25 mouse cellular contexts compared by ENCODE assay signal in genomic region chr11:57007790-57008189, GRCm38 (mm10). TPM values are rescaled to one million over a fixed set of nuclear protein-coding genes. Genes with fewer than 3 reads are reported as not detected.
DNase-seq lines count a peak whose midpoint lies in the region; ATAC-seq and TF ChIP-seq lines count a peak whose summit lies in the region.
"Had no signal": no experiment of that assay in that cellular context is flagged by ENCODE, and none has a peak within 500 bp of the region (broad histone marks: within the 10 kb centered on the region; RNA-seq: fewer than 3 reads in every experiment).

No protein-coding gene starts in this region.

- TF ChIP-seq POLR2A in lung, adult 2 months (IDR thresholded peaks at IDR 0.05; ENCODE audit: borderline replicate concordance, extremely low read depth, low read depth, low read length), result no peak

- H3K9me3 ChIP-seq in heart, embryonic 12.5 days (replicated peaks), result no peaks in the 10 kb centered on the region
- H3K9me3 ChIP-seq in heart, embryonic 16.5 days (replicated peaks; ENCODE audit: control insufficient read depth, low read length), result no peaks in the 10 kb centered on the region
- no peaks in the 10 kb centered on the region for H3K9me3 ChIP-seq in intestine, embryonic 15.5 days
- H3K9me3 ChIP-seq: forebrain, embryonic 13.5 days; liver, embryonic 13.5 days; lung, embryonic 15.5 days; midbrain, embryonic 15.5 days; stomach, embryonic 15.5 days had no signal

- TF ChIP-seq CTCF in lung, adult 2 months (IDR thresholded peaks at IDR 0.05; ENCODE audit: insufficient read depth, low read length), result no peak

- 30% methylated on average over 4 of the region's 4 CpGs for WGBS in heart, embryonic 12.5 days
- WGBS in lung, adult 2 months, result 63% methylated on average over 4 of the region's 4 CpGs
- WGBS in heart, embryonic 16.5 days, result 25% methylated on average over 4 of the region's 4 CpGs
- WGBS in intestine, embryonic 15.5 days, result 59% methylated on average over 4 of the region's 4 CpGs

- H3K4me2 ChIP-seq in heart, embryonic 12.5 days, result no peak overlapping the region
- 0 out of 2 replicates have a peak overlapping the region, but pooled peaks have one; percentile 8 for H3K4me2 ChIP-seq in heart, embryonic 16.5 days (ENCODE audit: low read depth, low read length)
- H3K4me2 ChIP-seq in intestine, embryonic 15.5 days (replicated peaks), result no peak overlapping the region
- H3K4me2 ChIP-seq: forebrain, embryonic 13.5 days; liver, embryonic 13.5 days; lung, embryonic 15.5 days; midbrain, embryonic 15.5 days; stomach, embryonic 15.5 days had no signal

- peaks cover 19% of the 10 kb centered on the region; the same call in 1 of the 2 replicates for H3K27me3 ChIP-seq in heart, embryonic 12.5 days (replicated peaks)
- H3K27me3 ChIP-seq in heart, embryonic 16.5 days (ENCODE audit: control insufficient read depth, insufficient read depth, low read length), result no peaks in the 10 kb centered on the region
- no peaks in the 10 kb centered on the region for H3K27me3 ChIP-seq in intestine, embryonic 15.5 days (replicated peaks)
- H3K27me3 ChIP-seq: midbrain, embryonic 15.5 days; Patski; stomach, embryonic 15.5 days had no signal

- peaks cover 47% of the 10 kb centered on the region for H3K4me1 ChIP-seq in heart, embryonic 12.5 days (replicated peaks)
- no peaks in the 10 kb centered on the region for H3K4me1 ChIP-seq in lung, adult 2 months (ENCODE audit: control insufficient read depth, insufficient read depth, low read length)
- peaks cover 35% of the 10 kb centered on the region for H3K4me1 ChIP-seq in heart, embryonic 16.5 days (ENCODE audit: control insufficient read depth, insufficient read depth, low read length)
- H3K4me1 ChIP-seq in intestine, embryonic 15.5 days (replicated peaks), result no peaks in the 10 kb centered on the region
- H3K4me1 ChIP-seq: liver, embryonic 13.5 days; lung, embryonic 15.5 days had no signal

- H3K27ac ChIP-seq in heart, embryonic 12.5 days (ENCODE audit: poor library complexity, severe bottlenecking), result no peak overlapping the region
- peak overlapping the region; percentile 71 for H3K27ac ChIP-seq in heart, embryonic 16.5 days (ENCODE audit: low read length)
- no peak overlapping the region for H3K27ac ChIP-seq in intestine, embryonic 15.5 days
- H3K27ac ChIP-seq: forebrain, embryonic 13.5 days; liver, embryonic 13.5 days; lung, embryonic 15.5 days; midbrain, embryonic 15.5 days; stomach, embryonic 15.5 days had no signal

- peak; percentile 94 for DNase-seq in heart, adult 11 months
- peak; percentile 7 for DNase-seq in lung, postnatal 10 days
- no peak for DNase-seq in lung, adult 2 months
- DNase-seq in gastrocnemius, postnatal 10 days, result no peak
- DNase-seq: adrenal gland, postnatal 10 days; cerebellum, adult 8-10 months; cerebellum, postnatal 25 days; gastrocnemius, postnatal 14 days; kidney, adult 2 months; kidney, postnatal 36 days; left cerebral cortex, postnatal 4 days; liver, embryonic 13.5 days; right cerebral cortex, postnatal 25 days had no signal

- no peak overlapping the region for H3K4me3 ChIP-seq in heart, embryonic 12.5 days
- no peak overlapping the region for H3K4me3 ChIP-seq in lung, adult 2 months (replicated peaks; ENCODE audit: extremely low read depth, low read depth, low read length)
- no peak overlapping the region for H3K4me3 ChIP-seq in heart, embryonic 16.5 days (ENCODE audit: low read length)
- H3K4me3 ChIP-seq in intestine, embryonic 15.5 days (replicated peaks), result no peak overlapping the region
- H3K4me3 ChIP-seq: forebrain, embryonic 13.5 days; liver, embryonic 13.5 days; lung, embryonic 15.5 days; midbrain, embryonic 15.5 days; stomach, embryonic 15.5 days had no signal

- H3K9ac ChIP-seq in heart, embryonic 12.5 days, result no peak overlapping the region
- H3K9ac ChIP-seq in heart, embryonic 16.5 days (ENCODE audit: low read length), result no peak overlapping the region
- no peak overlapping the region for H3K9ac ChIP-seq in intestine, embryonic 15.5 days
- H3K9ac ChIP-seq: forebrain, embryonic 13.5 days; liver, embryonic 13.5 days; lung, embryonic 15.5 days; midbrain, embryonic 15.5 days; stomach, embryonic 15.5 days had no signal

- H3K36me3 ChIP-seq in heart, embryonic 12.5 days, result no peaks in the 10 kb centered on the region
- no peaks in the 10 kb centered on the region for H3K36me3 ChIP-seq in heart, embryonic 16.5 days (ENCODE audit: control insufficient read depth, insufficient read depth)
- no peaks in the 10 kb centered on the region for H3K36me3 ChIP-seq in intestine, embryonic 15.5 days
- H3K36me3 ChIP-seq: G1E; liver, embryonic 13.5 days; lung, embryonic 15.5 days; midbrain, embryonic 15.5 days; stomach, embryonic 15.5 days had no signal

- no peak for ATAC-seq in heart, embryonic 12.5 days (ENCODE audit: insufficient number of reproducible peaks, low FRiP score)
- peak; percentile 81 for ATAC-seq in heart, embryonic 16.5 days (replicated peaks; ENCODE audit: extremely low read depth, insufficient read depth, low FRiP score)
- ATAC-seq in intestine, embryonic 15.5 days, result no peak
- ATAC-seq: forebrain, embryonic 13.5 days; hindbrain, embryonic 16.5 days; midbrain, embryonic 15.5 days; Patski had no signal

RNA-seq across cellular contexts. Expression of gene Gria1, which starts 3.4 kb away (rescaled TPM):
- 2.8 and 3.6 TPM in 2 replicates for polyA plus RNA-seq in heart, embryonic 12.5 days (2016; fragmentation: Nextera tagmentation; extraction: Ambion mirVana)
- polyA plus RNA-seq in lung, adult 2 months (2012; rRNA removed), result 3.6 and 5.7 TPM in 2 replicates
- 5.2 and 5.3 TPM in 2 replicates for polyA plus RNA-seq in heart, embryonic 16.5 days (2015; fragmentation: Nextera tagmentation; extraction: Ambion mirVana)
- under 1 TPM; 0.54 to 0.70 TPM for total RNA-seq in gastrocnemius, postnatal 10 days (2021)
- 1.3 and 1.6 TPM in 2 replicates for polyA plus RNA-seq in intestine, embryonic 15.5 days (2015; fragmentation: Nextera tagmentation; extraction: Ambion mirVana)
- total RNA-seq: granulocyte monocyte progenitor cell, adult 5-6 weeks; neutrophil, adult 5-6 weeks had no signal
- polyA plus RNA-seq: G1E had no signal

Comparison
In these comparisons a context has a peak if more than half of its experiments do, and no peak if none do; other contexts are left out.
1. DNase-seq: peak in heart, adult 11 months (single experiment) and lung, postnatal 10 days (single experiment); none in lung, adult 2 months (single experiment) and gastrocnemius, postnatal 10 days (single experiment).